Mouse (Mus musculus): ENCODE measurements around the gene Gm4952.

DNA sequence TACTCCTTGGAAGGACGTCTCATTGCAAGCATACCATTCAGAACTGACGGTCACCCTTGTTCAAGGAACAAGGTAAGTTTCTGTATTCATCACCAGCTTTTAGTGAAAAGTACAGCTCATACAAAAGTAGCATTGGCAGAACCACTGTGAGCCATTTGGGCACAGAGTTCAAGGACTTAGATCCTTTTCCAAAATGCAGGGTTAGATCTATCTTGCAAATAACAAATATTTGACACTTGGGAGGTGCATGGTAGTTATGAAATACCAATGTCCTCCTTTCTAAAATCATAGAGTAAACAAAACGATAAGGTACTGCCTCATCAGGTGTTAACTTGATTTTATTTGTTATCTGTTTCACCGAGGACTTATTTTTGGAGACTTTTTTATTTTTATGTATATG is 71.3 kb downstream of the Gm4952 start:
- TF ChIP-seq CTCF (IDR thresholded peaks at IDR 0.05; ENCODE audit: insufficient read depth, low read length) (no peak), POLR2A (IDR thresholded peaks at IDR 0.05; ENCODE audit: borderline replicate concordance, extremely low read depth, low read depth, low read length) (no peak)

Data from lung, adult 2 months (tissue).